Mouse (Mus musculus) ES-E14 (cell line): Measurements from ENCODE around the gene Aoah.

Experiments
- MAFK ChIP-seq: IDR thresholded peaks from 2 replicates; pipeline ENCODE4 v1.6.1; 2014; ENCODE audit warnings: mild to moderate bottlenecking, low read depth, low read length, inconsistent platforms; ENCODE audit not compliant: insufficient read depth
- ZNF384 ChIP-seq: IDR thresholded peaks from 2 replicates; pipeline ENCODE4 v1.6.1; 2012; ENCODE audit warnings: low read depth, low read length, inconsistent platforms

GRCm38 (mm10) chr13:20920401-20920800 lies 126.5 kb downstream of the Aoah start:
- TF ChIP-seq MAFK = no peak
- TF ChIP-seq ZNF384 = no peak
